Mouse (Mus musculus) MEL (cell line): Measurements from ENCODE around the gene Cntrl. TPM values are rescaled to one million over a fixed set of nuclear protein-coding genes. Genes with fewer than 3 reads are reported as not detected.

ENCODE experiments used
- DNase-seq: peaks from one replicate; pipeline ENCODE4 v3.0.0; 2011; ENCODE audit warnings: low read depth, low spot score
- H3K27ac ChIP-seq: 2 replicates; pipeline ENCODE4 v1.5.1; 2012; ENCODE audit warnings: low read depth, mild to moderate bottlenecking, control low read depth, low read length, moderate library complexity; ENCODE audit not compliant: control insufficient read depth
- H3K27me3 ChIP-seq, 2 experiments: fragments of 150-350 bp in 1 of 2; sonication (generic) in 1 of 2; 2 replicates each; pipeline ENCODE4 v1.6.1; 2012; ENCODE audit warnings: low read length in 2 of 2, mild to moderate bottlenecking in 2 of 2, improper control_type of control experiment in 1 of 2, moderate library complexity in 1 of 2; ENCODE audit not compliant: insufficient read depth in 2 of 2, control insufficient read depth in 1 of 2
- H3K36me3 ChIP-seq, 2 experiments: 2 replicates each; pipeline ENCODE4 v1.6.1; 2012 to 2014; ENCODE audit warnings: low read length in 2 of 2, improper control_type of control experiment in 1 of 2, inconsistent platforms in 1 of 2, mild to moderate bottlenecking in 1 of 2; ENCODE audit not compliant: insufficient read depth in 2 of 2, control insufficient read depth in 1 of 2
- H3K4me1 ChIP-seq, 2 experiments: fragments of 150-350 bp in 1 of 2; sonication (generic) in 1 of 2; 2 replicates each; pipeline ENCODE4 v1.6.1; 2012; ENCODE audit warnings: low read length in 2 of 2, improper control_type of control experiment in 1 of 2, mild to moderate bottlenecking in 1 of 2; ENCODE audit not compliant: insufficient read depth in 2 of 2, control insufficient read depth in 1 of 2
- H3K4me3 ChIP-seq, 2 experiments: fragments of 150-350 bp in 1 of 2; sonication (generic) in 1 of 2; 2 replicates each; pipeline ENCODE4 v1.5.1; 2012; ENCODE audit warnings: low read depth in 2 of 2, low read length in 2 of 2, mild to moderate bottlenecking in 2 of 2, moderate library complexity in 2 of 2, control low read depth in 1 of 2, improper control_type of control experiment in 1 of 2; ENCODE audit not compliant: control insufficient read depth in 1 of 2, insufficient read depth in 1 of 2
- H3K79me2 ChIP-seq: 2 replicates; pipeline ENCODE4 v1.6.1; 2012; ENCODE audit warnings: mild to moderate bottlenecking, low read length, moderate library complexity; ENCODE audit not compliant: control insufficient read depth, poor library complexity, insufficient read depth
- H3K9ac ChIP-seq: 2 replicates; pipeline ENCODE4 v1.6.1; 2012; ENCODE audit warnings: low read depth, mild to moderate bottlenecking, control low read depth, low read length, moderate library complexity; ENCODE audit not compliant: control insufficient read depth, poor library complexity, severe bottlenecking
- H3K9me3 ChIP-seq: fragments of 150-350 bp; sonication (generic); replicated peaks from 2 replicates; pipeline ENCODE4 v1.6.1; 2012; ENCODE audit warnings: mild to moderate bottlenecking, low read length, improper control_type of control experiment, moderate library complexity; ENCODE audit not compliant: insufficient read depth
- CHD1 ChIP-seq: IDR thresholded peaks from 2 replicates; pipeline ENCODE4 v1.6.1; 2012; ENCODE audit warnings: low read depth, mild to moderate bottlenecking, inconsistent platforms, low read length, improper control_type of control experiment
- CHD2 ChIP-seq: IDR thresholded peaks from 2 replicates; pipeline ENCODE4 v1.6.1; 2011; ENCODE audit warnings: low read length, improper control_type of control experiment
- CTCF ChIP-seq, 3 experiments: IDR thresholded peaks in 2 of 3; conservative IDR thresholded peaks in 1 of 3; 2 replicates each; pipeline ENCODE4 v1.5.1; 2011 to 2012; ENCODE audit warnings: low read length in 3 of 3, low read depth in 2 of 3, mild to moderate bottlenecking in 2 of 3, improper control_type of control experiment in 1 of 3, inconsistent platforms in 1 of 3, mixed read lengths in 1 of 3, moderate library complexity in 1 of 3; ENCODE audit not compliant: control insufficient read depth in 1 of 3, insufficient read depth in 1 of 3, poor library complexity in 1 of 3, severe bottlenecking in 1 of 3
- E2F4 ChIP-seq: IDR thresholded peaks from 2 replicates; pipeline ENCODE4 v1.6.1; 2011; ENCODE audit warnings: low read depth, low read length, improper control_type of control experiment, borderline replicate concordance
- ELF1 ChIP-seq: IDR thresholded peaks from 2 replicates; pipeline ENCODE4 v1.6.1; 2014; ENCODE audit warnings: low read depth, mild to moderate bottlenecking, inconsistent platforms, low read length, improper control_type of control experiment, moderate library complexity
- EP300 ChIP-seq, 2 experiments: IDR thresholded peaks; 2 replicates each; pipeline ENCODE4 v1.6.1; 2011; ENCODE audit warnings: improper control_type of control experiment in 2 of 2, low read length in 2 of 2, low read depth in 1 of 2, mild to moderate bottlenecking in 1 of 2
- GATA1 ChIP-seq: IDR thresholded peaks from 2 replicates; pipeline ENCODE4 v1.6.1; 2011; ENCODE audit warnings: low read depth, low read length, improper control_type of control experiment
- JUND ChIP-seq: IDR thresholded peaks from 2 replicates; pipeline ENCODE4 v1.6.1; 2011; ENCODE audit warnings: low read depth, mild to moderate bottlenecking, improper control_type of control experiment, low read length
- MAX ChIP-seq: IDR thresholded peaks from 2 replicates; pipeline ENCODE4 v1.6.1; 2011; ENCODE audit warnings: low read length, improper control_type of control experiment
- MEF2A ChIP-seq: IDR thresholded peaks from 2 replicates; pipeline ENCODE4 v1.6.1; 2014; ENCODE audit warnings: low read depth, mild to moderate bottlenecking, inconsistent platforms, low read length, improper control_type of control experiment; ENCODE audit not compliant: poor library complexity, insufficient replicate concordance, severe bottlenecking; ENCODE audit errors: extremely low read depth
- MYC ChIP-seq: IDR thresholded peaks from 2 replicates; pipeline ENCODE4 v1.6.1; 2011; ENCODE audit warnings: low read depth, mild to moderate bottlenecking, low read length, improper control_type of control experiment, moderate library complexity
- POLR2A ChIP-seq, 2 experiments: IDR thresholded peaks; 2 replicates each; pipeline ENCODE4 v1.6.1; 2011 to 2012; ENCODE audit warnings: low read length in 2 of 2, mild to moderate bottlenecking in 2 of 2, control low read depth in 1 of 2, improper control_type of control experiment in 1 of 2, low read depth in 1 of 2, moderate library complexity in 1 of 2; ENCODE audit not compliant: control insufficient read depth in 1 of 2, insufficient read depth in 1 of 2, poor library complexity in 1 of 2
- POLR2AphosphoS2 ChIP-seq: IDR thresholded peaks from 2 replicates; pipeline ENCODE4 v1.6.1; 2011; ENCODE audit warnings: low read length, improper control_type of control experiment
- POLR2AphosphoS5 ChIP-seq: IDR thresholded peaks from 2 replicates; pipeline ENCODE4 v1.6.1; 2012; ENCODE audit warnings: low read depth, borderline replicate concordance, mild to moderate bottlenecking, inconsistent platforms, low read length, moderate library complexity, mixed read lengths
- RAD21 ChIP-seq: IDR thresholded peaks from 2 replicates; pipeline ENCODE4 v1.6.1; 2011; ENCODE audit warnings: mild to moderate bottlenecking, low read depth, low read length, improper control_type of control experiment
- RCOR1 ChIP-seq: IDR thresholded peaks from 2 replicates; pipeline ENCODE4 v1.6.1; 2012; ENCODE audit warnings: low read depth, mild to moderate bottlenecking, inconsistent platforms, low read length, improper control_type of control experiment
- SIN3A ChIP-seq: IDR thresholded peaks from 2 replicates; pipeline ENCODE4 v1.6.1; 2012; ENCODE audit warnings: low read length, improper control_type of control experiment, inconsistent platforms
- TBP ChIP-seq: IDR thresholded peaks from 2 replicates; pipeline ENCODE4 v1.8.0; 2011; ENCODE audit warnings: low read depth, low read length, improper control_type of control experiment
- TCF12 ChIP-seq: IDR thresholded peaks from 2 replicates; pipeline ENCODE4 v1.6.1; 2014; ENCODE audit warnings: low read depth, mild to moderate bottlenecking, inconsistent platforms, low read length, improper control_type of control experiment, moderate library complexity
- ZKSCAN1 ChIP-seq: IDR thresholded peaks from 2 replicates; pipeline ENCODE4 v1.6.1; 2012; ENCODE audit warnings: low read depth, mild to moderate bottlenecking, inconsistent platforms, low read length, improper control_type of control experiment, moderate library complexity
- ZMIZ1 ChIP-seq: IDR thresholded peaks from 2 replicates; pipeline ENCODE4 v1.6.1; 2012; ENCODE audit warnings: low read depth, mild to moderate bottlenecking, inconsistent platforms, low read length, improper control_type of control experiment, moderate library complexity
- ZNF384 ChIP-seq: IDR thresholded peaks from 2 replicates; pipeline ENCODE4 v1.6.1; 2012; ENCODE audit warnings: low read depth, mild to moderate bottlenecking, inconsistent platforms, low read length, improper control_type of control experiment
- polyA plus RNA-seq, 2 experiments: library from polyadenylated mRNA; stranded (reverse) in 1 of 2; unstranded in 1 of 2; fragments of >175 nt in 1 of 2; fragments of >200 nt in 1 of 2; gene quantifications; 2 replicates each; pipeline versions ENCODE4 v1.2.1 to v1.2.4; 2012; ENCODE audit warnings: low replicate concordance in 2 of 2, low read depth in 1 of 2; ENCODE audit not compliant: insufficient read length in 2 of 2, insufficient read depth in 1 of 2, missing spikeins in 1 of 2
- total RNA-seq: library from RNA; depleted of rRNA; stranded (reverse); fragments of 300-350 nt; gene quantifications from 2 replicates; pipeline ENCODE4 v1.2.3, GENCODE M21; 2012

Cntrl gene
- total and polyA plus RNA-seq, 3 experiments, result 17.0 to 24.0 TPM; not detected in 1

DNA sequence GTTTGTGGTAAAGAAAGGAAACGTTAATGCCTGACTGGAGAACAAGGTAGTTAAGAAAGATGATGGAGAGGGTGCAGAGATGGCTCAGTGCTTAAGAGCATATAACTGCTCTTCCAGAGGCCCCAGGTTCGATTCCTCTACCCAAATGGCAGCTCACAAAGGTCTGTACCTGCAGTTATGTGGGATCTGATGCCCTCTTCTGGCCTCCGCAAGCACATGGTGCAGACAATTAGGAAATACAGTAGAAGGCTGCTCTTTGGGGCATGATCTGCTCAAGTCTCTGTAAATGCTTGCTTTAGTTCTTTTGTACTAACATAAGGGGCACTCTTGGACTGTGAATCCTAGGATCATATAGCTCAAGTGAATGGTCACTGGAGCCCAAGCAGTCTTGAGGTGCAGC is 580 bp upstream of the Cntrl start (continued):
- TF ChIP-seq EP300 (IDR thresholded peaks at IDR 0.05; ENCODE audit: low read depth in 1 of 2, low read length in 2 of 2), result no peak
- TF ChIP-seq RCOR1, result no peak
- TF ChIP-seq JUND, result no peak
- no peak for TF ChIP-seq POLR2AphosphoS2
- TF ChIP-seq ZMIZ1, result 0 out of 2 replicates have a peak, but pooled peaks have one; percentile 1
- no peak; the same call in 1 of the 2 replicates for TF ChIP-seq TBP
- TF ChIP-seq MEF2A, result no peak
- no peak for TF ChIP-seq GATA1
- TF ChIP-seq TCF12, result no peak
- TF ChIP-seq ZKSCAN1, result no peak
- no peak for TF ChIP-seq SIN3A

DNA sequence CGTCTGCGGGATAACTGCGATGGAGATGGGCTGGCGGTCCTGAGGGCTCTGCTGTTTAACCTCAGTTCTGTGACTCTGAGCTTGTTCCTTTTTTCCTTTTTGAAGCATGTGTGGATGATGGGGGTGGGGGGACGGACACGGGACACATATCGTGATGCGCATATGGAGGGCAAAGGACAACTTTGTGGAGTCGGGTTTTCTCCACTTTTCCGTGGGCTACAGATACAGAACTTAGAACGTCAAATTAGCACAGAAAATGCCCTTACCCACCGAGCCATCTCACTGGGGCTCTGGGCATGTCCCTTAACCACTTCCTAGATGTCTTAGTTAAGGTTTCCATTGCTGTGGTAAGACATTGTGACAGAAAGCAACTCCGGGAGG is 622 bp downstream of the Cntrl start:
- peak overlapping the region; percentile 54 for H3K27ac ChIP-seq
- H3K4me1 ChIP-seq, result peaks cover 0 to 8% of the 10 kb centered on the region in 2 experiments; a peak in 2 of 4 replicates
- peak overlapping the region; percentile 73 to 76 for H3K4me3 ChIP-seq
- peak overlapping the region; percentile 84 for H3K9ac ChIP-seq
- TF ChIP-seq POLR2A (IDR thresholded peaks at IDR 0.05; ENCODE audit: control insufficient read depth in 1 of 2, insufficient read depth in 1 of 2, low read depth in 1 of 2, low read length in 2 of 2, poor library complexity in 1 of 2) (no peak), TBP (peak; percentile 42; the same call in 1 of the 2 replicates), SIN3A (no peak; the same call in 1 of the 2 replicates), POLR2AphosphoS5 (no peak), ZKSCAN1 (no peak), CTCF (IDR thresholded peaks at IDR 0.05 in 2 of 3, conservative IDR thresholded peaks at IDR 0.05 in 1 of 3; ENCODE audit: control insufficient read depth in 1 of 3, insufficient read depth in 1 of 3, low read depth in 2 of 3, low read length in 3 of 3, poor library complexity in 1 of 3, severe bottlenecking in 1 of 3) (no peak), CHD1 (0 out of 2 replicates have a peak, but pooled peaks have one; percentile 62), ELF1 (no peak), EP300 (IDR thresholded peaks at IDR 0.05; ENCODE audit: low read depth in 1 of 2, low read length in 2 of 2) (no peak), MYC (no peak)
- H3K27me3 ChIP-seq, result no peaks in the 10 kb centered on the region
- H3K79me2 ChIP-seq, result no peaks in the 10 kb centered on the region
- peaks cover 0 to 11% of the 10 kb centered on the region in 2 experiments; a peak in 3 of 4 replicates for H3K36me3 ChIP-seq
- DNase-seq, result no peak
- H3K9me3 ChIP-seq, result no peaks in the 10 kb centered on the region

DNA sequence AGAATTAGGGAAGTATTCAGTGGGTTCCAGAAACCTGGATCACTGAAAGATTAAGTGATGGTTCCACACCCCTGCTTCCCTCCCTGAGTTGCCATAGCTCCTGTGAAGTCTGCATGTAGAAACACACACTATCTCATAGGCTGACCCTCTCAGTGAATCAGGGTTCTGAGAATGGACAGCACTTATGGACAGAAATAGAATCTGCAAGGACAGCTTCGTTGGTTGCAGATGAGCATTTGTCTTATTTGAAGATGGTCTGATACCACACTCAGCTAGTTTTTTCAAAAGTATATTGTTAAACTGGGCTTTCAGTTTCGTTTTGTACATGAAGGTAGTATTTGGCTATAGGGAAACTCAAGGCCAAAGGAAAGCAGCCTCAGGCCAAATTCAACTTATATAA is 1.2 kb downstream of the Cntrl start:
- Histone ChIP-seq H3K27ac (no peak overlapping the region), H3K9ac (peak overlapping the region; percentile 32; the same call in 1 of the 2 replicates), H3K27me3 (no peaks in the 10 kb centered on the region), H3K9me3 (no peaks in the 10 kb centered on the region), H3K4me1 (peaks cover 0 to 5% of the 10 kb centered on the region in 2 experiments; a peak in 1 of 4 replicates), H3K4me3 (peak overlapping the region; percentile 26 to 76), H3K79me2 (no peaks in the 10 kb centered on the region), H3K36me3 (peaks cover 0 to 9% of the 10 kb centered on the region in 2 experiments; a peak in 3 of 4 replicates)
- TF ChIP-seq JUND (no peak), ELF1 (no peak), CHD2 (no peak), E2F4 (no peak), ZNF384 (no peak), CHD1 (no peak), SIN3A (no peak), MAX (no peak), RAD21 (no peak)
- peak; percentile 29 for DNase-seq
